Mouse (Mus musculus): Measurements from ENCODE around the gene Zfp966.
"Not testable (repeated sequence)": the region's sequence is repeated elsewhere in the genome, so short reads cannot be mapped to it uniquely, and the experiment has no call there.

Zfp966 gene

GRCm38 (mm10) chr2:175931000-175931399 lies at the start of gene Zfp966:
Zfp966 (minus strand) TSS chr2:175931100.
- not testable (repeated sequence) for DNase-seq (ENCODE audit: extremely low spot score)

DNA sequence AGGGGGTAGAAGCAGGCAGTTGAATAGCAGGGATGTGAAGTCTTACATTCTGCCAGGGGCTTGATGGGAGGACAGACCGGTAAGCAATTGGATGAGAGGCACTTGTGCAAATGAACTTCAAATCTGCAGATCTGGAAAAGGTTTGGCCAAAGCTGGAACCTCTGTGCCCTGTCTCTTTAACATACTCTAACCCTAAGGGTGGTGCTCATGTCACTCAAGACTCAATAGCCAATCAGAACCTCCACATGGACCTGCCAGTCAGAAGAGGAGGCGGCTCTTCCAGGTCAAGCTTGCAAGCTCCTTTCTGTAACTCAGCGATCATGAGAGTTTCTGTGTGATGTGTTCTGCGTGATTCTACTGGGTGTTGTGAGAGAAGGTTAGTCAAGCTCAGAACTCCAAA lies 34.1 kb upstream of the Zfp966 start, which contains the start of gene Gm2026:
Gene Gm2026 (plus strand): TSS at position 301 of the 400 bp plus-strand sequence.
- DNase-seq (ENCODE audit: extremely low spot score), result not testable (repeated sequence)

DNA sequence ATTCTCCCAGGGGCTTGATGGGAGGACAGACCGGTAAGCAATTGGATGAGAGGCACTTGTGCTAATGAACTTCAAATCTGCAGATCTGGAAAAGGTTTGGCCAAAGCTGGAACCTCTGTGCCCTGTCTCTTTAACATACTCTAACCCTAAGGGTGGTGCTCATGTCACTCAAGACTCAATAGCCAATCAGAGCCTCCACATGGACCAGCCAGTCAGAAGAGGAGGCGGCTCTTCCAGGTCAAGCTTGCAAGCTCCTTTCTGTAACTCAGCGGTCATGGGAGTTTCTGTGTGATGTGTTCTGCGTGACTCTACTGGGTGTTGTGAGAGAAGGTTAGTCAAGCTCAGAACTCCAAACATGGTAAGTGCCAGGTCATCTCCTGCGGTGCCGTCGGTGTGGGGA lies 61.9 kb downstream of the Zfp966 start, which contains the start of gene Gm6710:
Gene Gm6710 (plus strand): TSS at position 196 of the 400 bp plus-strand sequence.
- not testable (repeated sequence) for DNase-seq (ENCODE audit: extremely low spot score)
